Mouse (Mus musculus): Measurements from ENCODE around the gene Tuba1c.
"Not testable (repeated sequence)": the region's sequence is repeated elsewhere in the genome, so short reads cannot be mapped to it uniquely, and the experiment has no call there.

The Tuba1c gene

DNA sequence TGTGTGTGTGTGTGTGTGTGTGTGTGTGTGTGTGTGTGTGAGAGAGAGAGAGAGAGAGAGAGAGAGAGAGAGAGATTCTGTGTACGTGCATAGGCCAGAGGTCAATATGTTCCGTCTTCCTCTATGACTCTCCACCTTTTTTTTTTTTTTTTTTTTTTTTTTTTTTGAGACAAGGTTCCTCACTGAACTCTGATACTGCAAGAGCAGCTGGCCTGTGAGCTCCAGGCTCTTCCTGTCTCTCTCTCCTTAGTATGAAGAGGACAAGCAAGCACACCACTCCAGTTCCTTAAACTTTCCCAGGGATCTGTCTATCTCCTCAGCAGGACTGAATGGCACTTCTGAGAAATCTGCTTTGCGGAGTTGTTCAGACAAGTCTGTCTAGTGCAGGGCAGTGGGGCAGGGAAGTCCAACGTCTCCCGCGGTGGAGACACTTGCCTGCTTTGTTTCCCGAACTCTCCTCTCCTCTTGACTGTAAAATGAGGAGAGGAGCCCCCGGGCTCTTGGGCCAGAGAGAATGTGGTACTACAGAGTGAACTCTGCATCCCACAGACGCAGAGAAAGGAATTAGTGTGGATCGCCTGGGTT is 725 bp upstream of the Tuba1c start:
- in situ Hi-C loops (cut with MboI; ENCODE audit: low sequenced_read_pairs): no loop called here

GRCm38 (mm10) chr15:99030585-99031387 is 1.1 kb downstream of the Tuba1c start:
- in situ Hi-C loops (cut with MboI; ENCODE audit: low sequenced_read_pairs): no loop called here

DNA sequence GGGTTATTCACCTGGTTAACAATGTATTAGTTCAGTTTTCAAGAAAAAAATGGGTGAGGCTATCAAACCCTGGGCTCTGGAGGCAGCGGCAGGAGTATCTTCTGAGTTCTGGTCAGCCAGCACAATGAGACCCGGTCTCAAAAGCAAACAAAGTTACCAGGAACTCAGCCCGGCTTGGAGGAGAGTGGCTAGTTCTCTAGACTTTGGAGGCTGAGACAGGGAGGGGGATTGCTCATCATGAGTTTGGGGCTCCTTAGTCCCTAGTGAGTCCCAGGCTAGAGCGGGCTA is 1.6 kb downstream of the Tuba1c start:
- in situ Hi-C loops (cut with MboI; ENCODE audit: low sequenced_read_pairs): no loop called here

GRCm38 (mm10) chr15:99032041-99032725 is 2.5 kb downstream of the Tuba1c start:
- in situ Hi-C loops (cut with MboI; ENCODE audit: low sequenced_read_pairs): no loop called here

DNA sequence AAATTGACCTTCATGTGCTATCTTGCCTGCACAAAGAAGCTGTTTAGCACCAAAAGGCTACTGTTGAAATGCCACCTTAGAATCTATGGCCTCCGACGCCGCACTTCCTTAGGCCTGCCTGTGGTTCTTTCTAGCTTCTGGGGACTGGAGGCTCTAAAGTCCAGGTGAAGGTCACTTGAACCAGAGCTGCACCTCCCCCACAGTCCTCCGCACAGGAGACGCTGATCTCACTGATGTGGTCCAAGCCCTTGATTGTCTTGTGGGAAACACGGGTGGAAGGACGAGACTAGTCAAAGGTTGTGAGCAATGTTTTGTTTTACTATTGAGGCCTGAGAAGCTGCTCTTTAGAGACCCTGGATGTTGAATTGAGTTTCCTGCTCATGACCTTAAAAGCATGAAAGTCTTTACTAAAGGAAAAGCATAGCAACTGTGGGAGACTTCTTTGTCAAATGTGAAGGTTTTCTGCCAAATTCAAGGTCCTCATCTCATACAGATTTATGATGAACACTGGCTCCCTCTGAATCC is 3.1 kb downstream of the Tuba1c start:
- in situ Hi-C loops (cut with MboI; ENCODE audit: low sequenced_read_pairs): no loop called here

DNA sequence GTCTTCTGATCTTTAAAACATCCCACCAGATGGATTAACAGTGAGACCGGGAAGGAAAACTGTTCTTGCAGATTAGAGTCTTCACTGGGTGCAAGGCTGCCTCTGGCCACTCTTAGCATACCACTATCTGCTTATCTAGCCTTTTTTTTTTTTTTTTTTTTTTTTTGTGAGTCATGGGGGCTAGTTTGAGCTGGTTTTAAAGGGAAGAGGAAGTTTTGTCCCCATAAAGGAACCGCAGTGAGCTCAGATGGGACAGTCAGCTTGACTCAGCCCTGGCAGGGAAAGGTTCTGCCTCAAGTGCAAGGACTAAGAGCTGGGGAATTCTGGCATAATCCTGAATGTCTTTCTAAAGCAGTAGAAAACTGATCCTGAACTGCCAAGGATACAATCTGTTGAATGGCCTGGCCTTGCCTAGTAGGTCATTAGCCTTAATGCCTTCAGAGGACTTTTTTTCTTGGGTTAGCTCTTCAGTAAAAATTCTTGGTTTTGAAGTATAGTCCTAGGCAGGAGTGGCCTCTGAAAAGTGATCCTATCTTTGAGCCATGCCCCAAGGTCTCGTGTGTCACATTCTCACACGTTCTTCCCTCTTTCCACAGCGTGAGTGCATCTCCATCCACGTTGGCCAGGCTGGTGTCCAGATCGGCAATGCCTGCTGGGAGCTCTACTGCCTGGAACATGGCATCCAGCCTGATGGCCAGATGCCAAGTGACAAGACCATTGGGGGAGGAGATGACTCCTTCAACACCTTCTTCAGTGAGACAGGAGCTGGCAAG is 4.0 kb downstream of the Tuba1c start:
- in situ Hi-C loops (cut with MboI; ENCODE audit: low sequenced_read_pairs): no loop called here

- in situ Hi-C loops (cut with MboI; ENCODE audit: low sequenced_read_pairs): no loop called here
Measured at GRCm38 (mm10) chr15:99035431-99035830, 5.7 kb downstream of the Tuba1c start.

GRCm38 (mm10) chr15:99036249-99036905 is 6.7 kb downstream of the Tuba1c start:
- in situ Hi-C loops (cut with MboI; ENCODE audit: low sequenced_read_pairs): no loop called here

DNA sequence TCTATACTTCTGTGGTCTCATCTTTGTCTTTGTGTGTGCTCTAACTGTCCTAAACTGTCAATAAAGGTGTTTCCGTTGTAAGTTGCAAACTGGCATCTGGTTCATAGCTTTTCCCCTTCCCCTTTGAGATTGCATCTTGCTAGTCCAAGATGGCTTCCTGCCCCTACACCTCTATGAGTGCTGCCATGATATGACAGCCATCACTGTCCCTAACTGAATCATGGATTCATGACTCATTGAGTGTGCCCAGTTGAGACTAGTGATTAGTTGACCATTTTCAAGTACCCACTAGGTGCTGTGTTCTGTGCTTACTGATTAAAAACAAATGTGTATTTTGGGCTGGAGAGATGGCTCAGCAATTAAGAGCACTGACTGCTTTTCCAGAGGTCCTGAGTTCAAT is 8.3 kb downstream of the Tuba1c start:
- in situ Hi-C loops (cut with MboI; ENCODE audit: low sequenced_read_pairs): no loop called here

- in situ Hi-C loops (cut with MboI; ENCODE audit: low sequenced_read_pairs): no loop called here
Measured at GRCm38 (mm10) chr15:99038797-99039196, 9.1 kb downstream of the Tuba1c start.

GRCm38 (mm10) chr15:99039306-99039705 is 9.6 kb downstream of the Tuba1c start:
- in situ Hi-C loops (cut with MboI; ENCODE audit: low sequenced_read_pairs): no loop called here

GRCm38 (mm10) chr15:99039996-99040919 is 10.6 kb downstream of the Tuba1c start:
- in situ Hi-C loops (cut with MboI; ENCODE audit: low sequenced_read_pairs): no loop called here

DNA sequence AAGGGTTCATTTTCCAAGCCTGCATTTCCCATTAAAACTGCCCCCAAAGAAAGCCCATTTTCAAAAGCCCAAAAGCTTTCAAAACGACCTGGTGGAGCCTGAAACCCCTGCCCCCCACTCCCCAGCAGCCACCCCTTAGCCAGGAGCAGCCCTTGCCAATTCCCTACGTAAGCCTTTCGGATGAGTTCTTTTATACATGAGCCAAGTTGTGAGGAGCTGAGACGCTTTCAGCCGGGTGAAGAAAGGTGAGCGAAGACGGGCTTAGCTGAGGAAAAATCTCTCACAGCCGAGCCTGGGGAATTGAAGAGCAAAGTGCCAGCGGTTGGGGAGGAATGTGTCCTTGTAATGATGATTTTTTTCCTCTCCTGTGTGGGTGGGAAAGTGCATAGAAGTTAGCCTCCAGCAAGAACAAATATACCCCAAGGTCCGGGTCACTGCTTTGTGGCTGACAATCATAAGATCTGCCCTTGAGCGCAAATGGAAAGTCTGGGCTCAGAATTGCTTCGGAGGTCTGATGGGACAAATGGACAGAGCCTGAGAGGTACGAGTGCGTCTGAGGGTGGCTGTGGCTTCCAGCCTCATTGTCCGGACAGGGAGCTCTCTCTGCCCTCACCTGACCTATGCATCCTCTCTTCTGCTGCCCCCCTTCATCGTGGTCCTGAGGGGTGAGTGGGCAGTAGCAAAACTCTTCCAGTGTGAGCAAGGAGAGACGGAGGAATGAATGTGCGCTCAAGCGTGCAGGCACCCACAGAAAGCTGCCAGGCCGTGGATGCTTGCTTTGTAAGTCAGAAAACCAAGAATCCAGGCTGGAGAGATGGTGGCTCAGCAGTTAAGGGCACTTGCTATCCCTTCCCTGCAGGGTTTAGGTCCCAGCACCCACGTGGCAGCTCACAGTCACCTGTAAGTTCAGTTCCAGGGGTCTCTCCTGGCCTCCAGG is 11.5 kb downstream of the Tuba1c start:
- in situ Hi-C loops (cut with MboI; ENCODE audit: low sequenced_read_pairs): no loop called here

GRCm38 (mm10) chr15:99042334-99042733 is 12.6 kb downstream of the Tuba1c start:
- in situ Hi-C loops (cut with MboI; ENCODE audit: low sequenced_read_pairs): no loop called here

DNA sequence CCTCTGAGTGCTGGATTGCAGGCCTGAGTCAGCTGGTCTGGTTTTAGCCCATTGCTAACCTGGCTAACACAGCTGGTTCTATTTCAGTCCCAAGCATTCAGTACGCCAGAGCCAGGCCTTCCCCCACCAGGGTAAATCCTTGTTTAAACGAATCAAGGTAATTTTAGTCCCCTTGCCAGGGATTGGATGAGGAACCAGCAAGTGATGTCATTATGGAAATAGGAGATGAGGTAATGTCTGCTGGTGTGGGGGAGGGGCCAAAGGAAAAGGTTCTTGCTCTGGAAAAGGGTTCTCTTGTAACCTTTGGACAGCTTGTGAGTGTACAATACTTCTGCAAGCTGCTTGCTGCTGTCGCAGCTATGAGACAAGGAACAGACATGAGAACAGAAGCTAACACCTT is 15.2 kb downstream of the Tuba1c start:
- in situ Hi-C loops (cut with MboI; ENCODE audit: low sequenced_read_pairs): no loop called here

- in situ Hi-C loops (cut with MboI; ENCODE audit: low sequenced_read_pairs): not testable (repeated sequence)
Measured at GRCm38 (mm10) chr15:99045734-99046133, 16.0 kb downstream of the Tuba1c start.

DNA sequence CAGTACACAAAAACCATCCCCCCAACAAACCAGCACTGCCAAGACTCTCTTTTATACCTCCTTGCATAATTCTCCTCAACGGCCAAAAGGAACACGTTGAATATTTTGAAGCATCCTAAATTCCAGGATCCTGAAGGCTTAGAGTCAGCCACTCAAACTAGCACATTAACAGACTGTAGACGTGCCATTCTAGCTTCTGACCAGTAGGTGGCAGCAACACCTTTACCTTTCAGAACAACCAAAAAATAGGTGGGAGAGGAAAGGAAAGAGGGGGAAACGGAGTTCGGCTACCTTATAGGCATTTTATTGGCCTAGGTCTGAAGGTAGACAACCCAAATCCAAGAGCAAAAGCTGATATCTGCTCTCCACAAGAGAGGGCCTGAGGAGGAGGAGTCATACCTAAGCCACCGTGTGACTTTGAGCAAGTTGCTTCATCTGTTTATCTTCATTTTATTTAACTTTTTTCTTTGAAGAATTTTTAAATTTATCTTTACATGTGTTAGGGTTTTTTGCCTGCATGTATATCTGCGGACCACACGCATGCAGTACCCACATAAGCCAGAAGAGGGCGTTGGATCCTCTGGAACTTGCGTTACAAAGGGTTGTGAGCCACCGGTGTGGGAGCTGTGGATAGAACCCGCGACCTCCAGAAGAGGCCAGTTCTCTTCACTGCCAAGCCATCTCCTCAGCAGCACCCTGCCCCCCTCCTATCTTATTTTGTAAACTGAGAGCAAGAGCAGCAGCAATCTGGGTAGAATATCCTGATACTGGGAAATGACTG is 20.0 kb downstream of the Tuba1c start:
- in situ Hi-C loops (cut with MboI; ENCODE audit: low sequenced_read_pairs): no loop called here

- in situ Hi-C loops (cut with MboI; ENCODE audit: low sequenced_read_pairs): no loop called here
Measured at GRCm38 (mm10) chr15:99053373-99053772, 23.7 kb downstream of the Tuba1c start.
